Mouse (Mus musculus): ENCODE data around the gene Ddhd1. TPM values are rescaled to one million over a fixed set of nuclear protein-coding genes. Genes with fewer than 3 reads are reported as not detected.
"Not testable (repeated sequence)": the region's sequence is repeated elsewhere in the genome, so short reads cannot be mapped to it uniquely, and the experiment has no call there.

The Ddhd1 gene
- total RNA-seq, 2 experiments from 2014 or later: 42.1 to 89.2 TPM

DNA sequence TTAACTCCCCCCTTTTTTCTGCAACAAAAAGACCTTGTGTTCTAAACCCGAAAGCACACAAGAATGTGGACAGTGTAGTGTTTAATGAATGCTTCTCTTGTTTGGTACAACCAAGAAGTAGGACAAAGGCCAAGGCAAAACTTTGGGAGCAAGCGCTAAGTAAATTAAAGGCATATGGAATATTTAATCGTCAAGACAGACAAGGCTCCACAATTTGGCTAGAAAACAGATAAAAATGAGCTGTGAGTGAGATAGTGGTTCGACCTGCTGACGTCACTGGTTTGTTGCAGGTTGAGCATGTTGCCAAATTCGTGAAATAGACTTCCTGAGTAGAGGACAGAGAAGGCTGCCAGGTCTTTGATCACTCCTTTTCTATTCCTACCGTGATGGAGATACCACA lies 69.5 kb downstream of the Ddhd1 start:
- ATAC-seq (replicated peaks; ENCODE audit: low FRiP score, poor library complexity, severe bottlenecking): no peak

DNA sequence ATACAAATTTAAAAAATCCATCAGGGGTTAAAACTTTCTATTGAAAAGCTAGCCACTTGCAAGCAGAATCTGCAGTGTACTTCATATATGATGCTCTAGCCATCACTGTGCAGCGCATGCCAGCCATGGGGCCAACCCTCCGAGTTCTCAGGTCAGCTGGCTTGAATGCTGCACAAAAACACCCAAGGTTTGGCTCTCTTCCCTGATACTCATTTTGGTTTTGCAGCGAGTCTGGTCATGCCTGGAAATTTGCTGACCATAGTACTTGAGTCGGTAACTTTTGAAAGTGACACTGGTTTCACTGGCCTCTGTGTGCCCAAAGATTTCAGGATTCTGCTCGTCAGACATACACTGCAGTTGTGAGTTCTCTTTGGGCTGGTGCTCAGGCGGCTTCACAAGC lies 70.4 kb downstream of the Ddhd1 start:
- ATAC-seq (replicated peaks; ENCODE audit: low FRiP score, poor library complexity, severe bottlenecking): no peak

DNA sequence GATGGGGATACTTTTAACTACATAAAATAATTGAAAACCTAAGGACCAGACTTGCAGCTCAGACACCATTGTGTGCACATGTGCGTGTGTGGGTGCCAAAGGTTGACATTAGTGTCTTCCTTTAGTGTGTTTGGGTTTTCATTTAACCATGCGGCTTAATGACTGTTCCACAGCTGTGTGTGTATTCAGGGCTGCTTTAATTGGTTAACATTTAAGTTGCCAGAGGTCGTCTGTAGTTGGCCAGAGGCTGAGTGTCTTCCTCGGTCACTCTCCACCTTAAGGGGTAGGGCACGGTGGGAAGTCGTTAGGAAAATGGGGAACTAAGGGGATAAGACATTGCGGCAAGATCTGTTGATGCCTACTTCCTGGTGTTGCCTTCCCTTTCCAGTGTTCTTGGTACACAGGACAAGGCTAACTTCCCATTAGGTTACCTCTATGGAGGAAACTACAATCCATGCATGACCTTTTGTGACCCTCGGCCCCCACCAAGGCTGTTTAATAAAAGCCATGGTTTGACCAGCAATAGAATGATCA lies 74.4 kb downstream of the Ddhd1 start:
- no peak for ATAC-seq (replicated peaks; ENCODE audit: low FRiP score, poor library complexity, severe bottlenecking)

DNA sequence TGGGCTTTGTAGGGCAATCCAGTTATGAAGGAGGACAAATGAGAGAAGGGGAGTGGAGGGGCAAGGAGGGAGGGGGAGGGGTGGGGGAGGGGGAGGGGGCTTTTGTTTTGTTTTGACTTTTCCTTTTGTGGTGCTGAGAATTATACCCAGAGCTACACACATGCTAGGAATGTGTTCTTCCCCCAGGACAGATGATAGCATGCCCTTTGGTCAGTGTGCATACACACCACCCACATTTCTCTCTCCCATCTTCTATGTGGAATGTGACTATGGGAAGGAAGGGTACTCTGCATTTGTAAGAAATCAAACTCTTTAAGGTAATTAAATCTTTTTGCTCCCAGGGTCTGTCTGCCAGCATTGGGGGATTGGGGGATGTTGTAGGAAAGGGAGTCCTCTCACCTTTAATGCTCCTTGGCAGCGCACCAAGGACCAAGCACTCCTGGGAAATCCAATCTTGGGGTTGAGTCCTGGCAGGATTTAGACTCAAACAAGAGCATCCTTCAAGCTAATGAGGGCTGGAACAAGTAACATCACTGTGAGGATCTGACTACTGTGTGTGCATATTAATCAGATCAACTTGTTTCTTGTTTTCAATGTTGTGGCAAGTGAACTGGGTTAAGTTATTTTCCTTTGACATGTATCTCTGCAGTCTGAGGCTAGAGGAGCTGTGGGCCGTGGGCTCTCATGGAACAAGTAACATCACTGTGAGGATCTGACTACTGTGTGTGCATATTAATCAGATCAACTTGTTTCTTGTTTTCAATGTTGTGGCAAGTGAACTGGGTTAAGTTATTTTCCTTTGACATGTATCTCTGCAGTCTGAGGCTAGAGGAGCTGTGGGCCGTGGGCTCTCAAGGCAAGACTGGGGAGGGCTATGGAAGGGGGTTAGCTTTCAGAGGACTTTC lies 76.8 kb downstream of the Ddhd1 start:
- ATAC-seq (replicated peaks; ENCODE audit: low FRiP score, poor library complexity, severe bottlenecking): not testable (repeated sequence)

DNA sequence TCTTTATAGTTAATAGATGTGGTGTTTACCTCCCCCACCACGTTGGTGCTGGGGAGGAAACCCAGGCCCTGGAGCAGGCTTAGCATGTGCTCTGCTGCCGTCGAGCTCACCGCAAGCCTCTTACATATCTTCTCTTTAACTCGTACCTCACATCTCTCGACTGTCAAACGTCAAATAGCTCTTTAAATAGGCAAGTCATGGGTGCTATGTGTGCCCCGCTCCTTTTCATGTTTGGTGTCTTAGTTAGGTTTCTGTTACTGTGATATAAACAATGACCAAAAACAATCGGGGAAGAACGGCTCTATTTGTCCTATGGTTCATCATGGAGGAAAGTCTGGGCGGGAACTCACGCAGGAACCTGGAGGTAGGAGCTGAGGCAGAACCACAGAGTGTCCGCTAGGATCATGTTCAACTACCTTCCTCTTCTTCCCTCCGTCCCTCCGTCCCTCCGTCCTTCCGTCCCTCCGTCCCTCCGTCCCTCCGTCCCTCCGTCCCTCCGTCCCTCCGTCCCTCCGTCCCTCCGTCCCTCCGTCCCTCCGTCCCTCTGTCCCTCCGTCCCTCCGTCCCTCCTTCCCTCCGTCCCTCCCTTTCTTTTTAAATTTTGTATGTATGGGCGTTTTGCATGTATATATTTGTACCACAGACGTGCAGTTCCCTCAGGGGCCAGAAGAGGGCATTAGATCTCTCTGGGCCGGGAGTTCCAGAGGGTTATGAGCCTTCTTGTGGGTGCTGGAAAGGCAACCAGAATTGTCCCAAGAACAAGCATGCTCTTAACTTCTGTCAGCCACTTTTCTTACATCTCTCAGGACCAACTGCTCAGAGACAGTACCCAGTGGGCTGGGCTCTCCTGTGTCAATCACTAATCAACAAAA lies 91.6 kb downstream of the Ddhd1 start:
- peak; percentile 74 for ATAC-seq (replicated peaks; ENCODE audit: low FRiP score, poor library complexity, severe bottlenecking)

DNA sequence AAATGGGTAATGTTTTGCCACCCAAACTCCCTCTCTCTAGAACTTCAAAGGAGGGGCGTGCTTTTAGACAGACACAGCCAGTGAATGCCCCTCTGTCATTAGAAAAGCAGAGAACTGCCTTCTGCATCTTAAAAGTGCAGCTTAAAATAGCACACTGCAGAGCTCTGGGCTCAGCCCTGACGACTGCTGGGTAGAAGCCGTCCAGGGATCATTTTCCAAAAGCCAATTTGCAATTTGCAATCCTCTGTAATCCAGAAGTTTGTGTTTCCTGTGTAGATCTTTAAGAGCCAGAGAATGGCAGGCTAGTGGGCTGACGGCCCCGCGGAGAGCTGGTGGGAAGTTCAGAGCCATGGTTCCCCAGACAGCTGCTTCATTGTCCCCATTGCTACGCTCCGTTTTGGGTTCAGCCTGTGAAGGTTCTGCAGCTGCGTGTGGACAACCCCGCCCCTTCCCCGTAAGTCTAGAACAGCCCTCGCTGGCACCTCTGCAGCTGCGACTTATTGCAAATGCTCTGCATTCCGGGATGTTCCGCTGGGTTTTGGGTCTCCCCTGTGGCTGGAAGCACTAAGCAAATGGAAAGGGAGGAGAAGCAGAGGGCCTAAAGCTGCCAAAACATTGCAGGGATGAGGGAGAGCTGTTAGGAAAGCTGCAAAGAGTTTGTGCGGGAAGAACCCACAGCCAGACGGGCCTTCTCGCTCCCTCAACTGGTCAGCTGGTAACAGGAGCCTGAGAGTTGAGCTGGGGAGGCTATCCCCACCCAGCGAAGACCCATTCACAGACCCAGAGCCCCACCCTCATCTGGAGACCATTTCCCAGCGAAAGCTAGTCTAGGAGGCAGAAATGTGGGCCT lies 92.5 kb downstream of the Ddhd1 start:
- ATAC-seq (replicated peaks; ENCODE audit: low FRiP score, poor library complexity, severe bottlenecking): no peak

DNA sequence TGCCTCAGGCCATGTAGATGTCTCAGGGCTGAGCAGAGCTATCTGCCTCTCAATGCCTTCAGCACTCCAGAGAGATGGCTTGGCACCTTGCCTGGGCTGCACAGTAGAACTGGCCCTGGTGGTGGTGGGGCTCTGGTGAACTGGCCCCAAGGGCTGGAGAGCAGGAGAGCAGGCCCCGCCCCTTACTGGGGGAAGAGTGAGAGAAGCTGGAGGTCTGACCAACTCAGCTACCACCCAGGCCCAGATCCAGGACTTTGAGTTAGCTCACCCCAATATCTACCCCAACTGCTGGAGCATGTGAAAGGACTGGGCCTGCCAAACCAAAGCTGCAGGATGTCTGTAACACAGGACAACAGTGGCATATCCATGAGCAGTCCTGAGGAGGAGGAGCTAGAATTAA lies 94.4 kb downstream of the Ddhd1 start:
- no peak for ATAC-seq (replicated peaks; ENCODE audit: low FRiP score, poor library complexity, severe bottlenecking)

DNA sequence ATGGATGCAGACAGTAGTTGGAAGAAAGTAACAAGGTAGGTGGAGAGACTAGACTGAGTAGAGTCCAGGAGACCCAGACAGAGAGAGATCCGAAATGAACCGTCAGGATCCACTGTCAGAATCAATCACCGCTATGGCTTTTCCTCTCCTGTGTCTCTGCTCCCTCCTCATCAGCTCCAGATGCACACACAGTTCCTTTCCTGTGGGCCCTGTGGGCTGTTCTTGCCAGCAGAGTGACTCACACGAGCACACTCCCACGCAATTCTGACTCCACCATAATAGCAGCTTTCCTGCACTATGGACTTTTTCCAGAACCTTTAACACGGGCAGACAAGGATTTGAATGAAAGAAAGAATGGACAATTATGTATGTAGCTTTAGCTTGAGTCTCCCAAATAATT lies 96.3 kb downstream of the Ddhd1 start:
- no peak for ATAC-seq (replicated peaks; ENCODE audit: low FRiP score, poor library complexity, severe bottlenecking)

DNA sequence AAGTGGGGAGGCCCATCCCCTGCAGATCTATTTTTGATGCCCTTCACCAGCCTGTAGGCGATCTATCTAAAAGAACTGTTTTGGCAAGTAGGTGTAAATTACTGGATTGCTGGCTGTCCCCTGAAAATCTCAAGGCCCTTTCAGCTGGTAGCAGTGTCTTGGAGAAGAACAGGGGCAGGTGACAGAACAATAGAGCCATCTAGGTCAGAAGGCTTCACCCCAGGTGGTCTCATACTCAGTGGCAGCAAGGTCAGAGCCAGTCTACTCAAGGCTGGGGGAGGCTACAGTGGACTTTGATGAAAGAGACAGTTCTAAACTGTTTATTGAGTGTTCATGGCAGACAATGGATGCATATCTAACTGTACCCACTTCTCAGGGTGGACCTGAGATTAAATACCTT lies 98.9 kb downstream of the Ddhd1 start:
- no peak for ATAC-seq (replicated peaks; ENCODE audit: low FRiP score, poor library complexity, severe bottlenecking)

DNA sequence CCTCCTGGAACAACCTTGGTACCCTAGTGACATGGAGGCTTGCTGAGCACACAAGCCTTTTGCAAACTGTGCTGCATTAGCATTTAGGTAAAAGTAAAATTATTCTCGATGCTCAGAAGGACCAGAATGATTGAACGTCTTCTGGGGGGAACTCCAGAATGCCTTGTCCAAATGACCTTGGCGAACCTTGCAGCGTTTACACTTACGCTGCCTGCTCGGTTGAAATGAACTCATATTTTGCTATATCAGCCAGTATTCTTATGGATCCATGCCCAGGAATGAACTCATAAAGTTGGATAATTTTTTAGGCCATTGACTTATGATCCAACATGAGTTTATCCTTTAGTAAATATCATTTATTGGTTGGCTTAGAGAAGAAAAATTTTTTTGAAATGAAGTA lies 103.6 kb downstream of the Ddhd1 start:
- no peak for ATAC-seq (replicated peaks; ENCODE audit: low FRiP score, poor library complexity, severe bottlenecking)

DNA sequence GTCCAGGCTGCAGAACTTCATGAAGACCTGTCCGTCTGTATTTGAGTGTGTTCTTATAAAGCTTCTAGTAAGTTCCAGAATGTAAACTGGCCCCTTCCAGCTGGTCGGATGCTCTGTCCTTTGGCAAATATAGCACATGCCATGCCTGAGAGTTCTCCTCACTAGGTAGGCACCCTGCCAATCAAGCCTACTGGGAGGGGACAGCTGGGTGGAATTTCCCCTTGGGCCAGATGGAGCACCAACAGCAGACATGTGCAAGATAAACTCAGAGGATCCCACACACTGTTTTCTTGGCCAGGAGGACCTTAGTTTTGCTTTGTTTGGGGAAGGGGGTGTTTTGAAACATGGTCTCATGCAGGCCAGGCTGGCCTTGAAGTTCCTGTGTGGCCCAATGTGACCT lies 104.1 kb downstream of the Ddhd1 start:
- no peak for ATAC-seq (replicated peaks; ENCODE audit: low FRiP score, poor library complexity, severe bottlenecking)

DNA sequence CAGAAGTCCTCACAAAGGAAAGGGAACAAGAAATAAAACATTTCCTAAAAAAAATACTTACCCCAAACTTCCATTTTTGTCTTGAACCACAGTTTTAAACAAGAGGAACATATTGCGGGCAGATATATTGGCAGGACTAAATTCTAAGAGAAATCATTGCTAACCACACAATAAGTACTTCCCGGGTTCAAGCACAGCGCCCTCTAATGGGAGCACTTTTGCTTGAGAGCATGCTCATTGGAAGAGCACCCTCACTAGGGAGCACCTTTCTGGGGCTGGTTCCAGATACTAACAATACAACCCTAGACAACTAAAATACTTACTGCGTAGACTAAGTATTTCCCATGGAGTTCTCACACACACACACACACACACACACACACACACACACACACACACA lies 105.5 kb downstream of the Ddhd1 start:
- ATAC-seq (replicated peaks; ENCODE audit: low FRiP score, poor library complexity, severe bottlenecking): no peak

DNA sequence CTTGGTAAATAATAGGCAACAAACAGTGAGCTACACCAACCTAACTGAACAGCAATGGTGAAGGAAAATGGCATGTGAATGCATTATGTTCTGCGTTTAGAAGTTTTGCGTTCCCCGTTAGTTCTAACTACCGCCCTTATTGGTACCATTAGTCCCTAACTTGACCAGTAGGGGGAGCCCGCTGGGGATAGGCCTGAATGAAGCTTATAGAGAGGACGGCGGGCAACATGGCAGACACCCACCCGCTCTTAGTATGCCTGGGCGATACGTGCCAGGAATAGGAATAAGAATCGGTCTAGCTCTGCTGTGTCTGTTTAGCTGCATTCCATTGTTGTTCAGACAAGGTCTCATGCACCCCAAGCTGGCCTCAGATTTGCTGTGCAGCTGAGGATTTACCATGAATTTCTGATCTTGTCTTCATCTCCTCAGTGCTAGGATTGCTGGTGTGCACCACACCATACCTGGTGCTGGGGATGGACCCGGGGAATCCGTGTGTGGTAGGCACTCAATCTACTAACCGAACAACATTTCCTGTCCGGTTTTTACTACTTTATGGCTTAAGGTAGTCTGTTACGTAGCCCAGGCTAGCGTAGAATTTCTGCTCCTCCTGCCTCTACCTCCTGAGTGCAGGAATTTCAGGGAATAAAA lies 106.7 kb downstream of the Ddhd1 start:
- ATAC-seq (replicated peaks; ENCODE audit: low FRiP score, poor library complexity, severe bottlenecking): no peak

DNA sequence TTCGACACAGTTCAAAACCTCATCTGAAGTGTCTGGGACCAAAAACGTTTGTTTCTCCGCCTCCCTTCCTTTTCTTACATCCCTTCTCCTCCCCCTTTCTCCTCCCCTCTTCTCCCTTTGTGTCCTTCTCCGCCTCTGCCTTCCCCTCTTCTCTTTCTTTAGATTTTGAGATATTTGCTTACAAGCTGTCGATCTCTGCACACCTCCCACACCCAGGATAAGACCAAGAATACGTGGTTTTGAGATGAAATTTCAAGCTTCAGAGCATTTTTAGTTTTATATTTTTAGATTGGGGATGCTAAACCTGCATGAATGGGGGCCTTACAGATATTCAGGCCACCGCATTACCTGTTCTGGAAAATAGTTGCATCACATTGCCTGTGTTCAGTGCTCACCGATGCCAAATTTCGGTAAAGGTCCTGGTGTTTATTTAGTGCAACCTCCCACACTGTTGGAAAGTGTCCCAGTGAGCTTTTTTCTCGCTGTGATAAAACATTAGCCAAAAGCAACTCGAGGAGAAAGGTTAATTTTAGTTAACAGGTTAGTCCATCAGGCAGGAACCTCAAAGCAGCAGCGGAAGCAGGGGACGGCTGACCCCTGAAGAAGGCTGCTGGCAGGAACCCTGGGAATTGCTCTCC lies 107.8 kb downstream of the Ddhd1 start:
- ATAC-seq (replicated peaks; ENCODE audit: low FRiP score, poor library complexity, severe bottlenecking): no peak

DNA sequence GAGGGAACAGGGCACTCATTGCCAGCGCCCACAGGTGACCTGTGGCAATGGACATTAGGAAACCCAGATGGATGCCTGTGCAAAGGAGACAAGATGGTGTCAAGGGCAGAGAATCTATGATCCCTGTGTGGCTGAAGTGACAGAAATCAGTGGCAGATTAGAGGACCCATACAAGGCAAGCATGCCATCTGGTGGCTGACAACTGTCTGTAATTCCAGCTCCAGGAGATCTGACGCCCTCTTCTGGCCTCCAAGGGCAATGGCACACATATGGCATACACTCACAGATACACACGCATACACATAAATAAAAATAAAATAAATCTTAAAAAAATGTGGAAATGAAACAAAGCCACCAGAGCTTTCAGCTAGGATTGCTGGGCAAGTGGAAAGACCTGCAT lies 109.8 kb downstream of the Ddhd1 start:
- ATAC-seq (replicated peaks; ENCODE audit: low FRiP score, poor library complexity, severe bottlenecking): no peak

DNA sequence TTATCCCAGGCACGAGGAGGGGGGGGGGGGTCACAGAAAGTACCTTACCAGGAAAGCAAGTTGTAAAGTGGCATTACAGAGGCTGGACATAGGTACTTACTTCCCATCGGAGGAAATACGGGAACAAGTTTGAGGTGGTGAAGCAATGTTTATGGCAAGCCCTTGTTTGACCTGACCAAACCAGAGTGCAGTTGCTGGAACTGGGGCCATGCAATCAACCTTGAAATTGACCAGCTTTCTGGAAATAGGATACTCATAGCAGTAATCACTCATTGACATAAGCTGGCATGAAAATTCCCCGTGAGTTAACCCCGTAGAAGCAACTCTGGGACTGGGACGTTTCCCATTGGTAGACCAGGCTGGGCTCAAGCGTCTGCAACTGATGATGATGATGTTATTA lies 113.0 kb downstream of the Ddhd1 start:
- no peak for ATAC-seq (replicated peaks; ENCODE audit: low FRiP score, poor library complexity, severe bottlenecking)

DNA sequence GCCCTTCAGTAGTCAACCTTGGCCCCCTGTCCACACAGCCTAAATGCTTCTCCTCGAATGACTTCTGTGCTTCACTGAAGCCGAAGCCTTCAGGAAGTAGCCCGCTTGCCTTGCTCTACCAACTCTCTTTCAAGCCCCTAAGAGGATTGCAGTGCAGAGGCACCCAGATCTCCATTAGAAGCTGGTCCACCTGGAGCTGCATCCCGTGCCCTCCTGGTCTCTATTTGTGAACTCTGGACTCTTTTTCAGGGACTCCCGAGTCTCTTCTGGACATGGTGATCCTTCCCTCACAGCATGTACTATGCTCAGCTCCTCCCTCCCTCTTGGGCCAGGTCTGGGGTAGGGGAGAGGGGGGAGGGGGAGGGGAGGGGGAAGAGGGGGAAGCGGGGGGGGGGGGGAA lies 113.9 kb downstream of the Ddhd1 start:
- no peak for ATAC-seq (replicated peaks; ENCODE audit: low FRiP score, poor library complexity, severe bottlenecking)

DNA sequence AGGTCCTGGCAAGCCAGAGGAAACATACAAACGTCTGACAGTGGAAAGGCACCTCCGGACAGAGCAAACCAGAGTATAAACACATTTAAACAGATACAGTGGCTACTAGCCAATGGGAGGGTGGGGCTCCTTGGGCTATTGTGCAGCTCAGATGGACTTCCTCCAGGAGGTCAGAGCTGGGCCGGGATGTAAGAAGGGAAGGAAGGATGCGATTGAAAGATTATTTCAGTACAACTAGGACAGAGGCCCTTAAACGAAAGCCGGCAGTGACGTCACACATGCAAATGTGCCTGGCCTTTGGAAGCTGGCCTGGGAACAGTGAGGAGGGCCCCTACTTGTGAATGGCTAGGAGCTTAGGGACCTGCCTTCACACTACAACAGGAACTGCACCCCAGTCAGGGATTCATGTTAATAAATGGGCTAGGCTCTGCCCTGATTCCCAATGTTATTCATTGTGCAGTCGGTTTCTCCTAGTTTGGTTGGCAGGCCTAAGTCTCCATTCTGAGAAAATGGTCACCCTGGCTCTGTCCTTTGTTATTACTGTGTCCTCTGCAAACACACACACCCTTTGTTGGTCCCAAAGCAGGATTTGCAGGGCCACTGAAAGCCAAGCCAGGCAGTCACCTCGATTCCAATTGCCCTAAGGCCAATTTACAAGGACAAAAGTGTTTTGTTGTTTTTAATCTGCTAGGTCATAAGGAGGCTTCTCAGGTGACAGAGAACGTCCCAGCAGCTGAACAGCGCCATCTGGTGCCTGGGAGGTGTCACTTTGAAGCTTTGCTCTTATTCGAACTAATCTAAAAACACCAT lies 118.1 kb downstream of the Ddhd1 start:
- no peak for ATAC-seq (replicated peaks; ENCODE audit: low FRiP score, poor library complexity, severe bottlenecking)
